9 mouse cellular contexts compared by ENCODE assay signal in genomic region chr6:54565665-54566545, GRCm38 (mm10). TPM values are rescaled to one million over a fixed set of nuclear protein-coding genes. Genes with fewer than 3 reads are reported as not detected.
DNase-seq lines count a peak whose midpoint lies in the region; ATAC-seq and TF ChIP-seq lines count a peak whose summit lies in the region.
"Had no signal": no experiment of that assay in that cellular context is flagged by ENCODE, and none has a peak within 500 bp of the region (broad histone marks: within the 10 kb centered on the region; RNA-seq: fewer than 3 reads in every experiment).

Scrn1 (minus strand) TSS chr6:54566489.

- H3K36me3 ChIP-seq in embryonic facial prominence, embryonic 15.5 days, result no peaks in the 10 kb centered on the region
- no peaks in the 10 kb centered on the region for H3K36me3 ChIP-seq in heart, embryonic 10.5 days
- H3K36me3 ChIP-seq in kidney, embryonic 16.5 days (ENCODE audit: insufficient read depth, low read length), result no peaks in the 10 kb centered on the region
- no peaks in the 10 kb centered on the region for H3K36me3 ChIP-seq in limb, embryonic 14.5 days (ENCODE audit: control insufficient read depth, insufficient read depth, low read length)
- no peaks in the 10 kb centered on the region for H3K36me3 ChIP-seq in midbrain, embryonic 16.5 days (ENCODE audit: control insufficient read depth, insufficient read depth, low read length)
- H3K36me3 ChIP-seq: G1E had no signal

- H3K9ac ChIP-seq in embryonic facial prominence, embryonic 15.5 days, result peak within 1 kb of the TSS; percentile 42
- peak within 1 kb of the TSS; percentile 58 for H3K9ac ChIP-seq in kidney, embryonic 16.5 days (replicated peaks; ENCODE audit: low read length)
- peak within 1 kb of the TSS; percentile 58 for H3K9ac ChIP-seq in limb, embryonic 14.5 days (ENCODE audit: low read depth, low read length, severe bottlenecking)
- peak within 1 kb of the TSS; percentile 93 for H3K9ac ChIP-seq in midbrain, embryonic 16.5 days (ENCODE audit: low read depth, low read length)

- no peaks in the 10 kb centered on the region for H3K27me3 ChIP-seq in embryonic facial prominence, embryonic 15.5 days
- peaks cover 37% of the 10 kb centered on the region for H3K27me3 ChIP-seq in heart, embryonic 10.5 days (ENCODE audit: insufficient read depth, poor library complexity, severe bottlenecking)
- H3K27me3 ChIP-seq in kidney, embryonic 16.5 days (ENCODE audit: insufficient read depth, low read length), result peaks cover 2% of the 10 kb centered on the region; the same call in 1 of the 2 replicates
- H3K27me3 ChIP-seq in limb, embryonic 14.5 days (ENCODE audit: control insufficient read depth, insufficient read depth, low read length), result no peaks in the 10 kb centered on the region
- H3K27me3 ChIP-seq in midbrain, embryonic 16.5 days (ENCODE audit: control insufficient read depth, insufficient read depth, low read depth, low read length), result no peaks in the 10 kb centered on the region

- under 1% methylated on average over 60 of the region's 60 CpGs for WGBS in embryonic facial prominence, embryonic 15.5 days
- under 1% methylated on average over 60 of the region's 60 CpGs for WGBS in heart, embryonic 10.5 days
- WGBS in kidney, embryonic 16.5 days, result 1% methylated on average over 60 of the region's 60 CpGs
- WGBS in limb, embryonic 14.5 days, result 1% methylated on average over 56 of the region's 60 CpGs
- under 1% methylated on average over 59 of the region's 60 CpGs for WGBS in midbrain, embryonic 16.5 days

- TF ChIP-seq CTCF in bone marrow macrophage, adult 2 months (IDR thresholded peaks at IDR 0.05; ENCODE audit: low read depth, low read length), result no peak

- H3K9me3 ChIP-seq in embryonic facial prominence, embryonic 15.5 days (replicated peaks), result no peaks in the 10 kb centered on the region
- H3K9me3 ChIP-seq in heart, embryonic 10.5 days, result no peaks in the 10 kb centered on the region
- H3K9me3 ChIP-seq in kidney, embryonic 16.5 days (ENCODE audit: low read length), result no peaks in the 10 kb centered on the region
- no peaks in the 10 kb centered on the region for H3K9me3 ChIP-seq in limb, embryonic 14.5 days (ENCODE audit: control insufficient read depth, low read length)
- no peaks in the 10 kb centered on the region for H3K9me3 ChIP-seq in midbrain, embryonic 16.5 days (replicated peaks; ENCODE audit: control insufficient read depth, low read length, poor library complexity, severe bottlenecking)
- H3K9me3 ChIP-seq: G1E had no signal

- H3K27ac ChIP-seq in bone marrow macrophage, adult 2 months (ENCODE audit: insufficient read depth, low read depth, low read length), result no peak within 1 kb of the TSS
- H3K27ac ChIP-seq in embryonic facial prominence, embryonic 15.5 days (replicated peaks), result peak within 1 kb of the TSS; percentile 60
- peak within 1 kb of the TSS; percentile 63 for H3K27ac ChIP-seq in heart, embryonic 10.5 days
- H3K27ac ChIP-seq in kidney, embryonic 16.5 days (ENCODE audit: low read length), result no peak within 1 kb of the TSS
- 0 out of 2 replicates have a peak within 1 kb of the TSS, but pooled peaks have one; percentile 13 for H3K27ac ChIP-seq in limb, embryonic 14.5 days (replicated peaks; ENCODE audit: low read depth, low read length)
- H3K27ac ChIP-seq in midbrain, embryonic 16.5 days (ENCODE audit: low read length), result peak within 1 kb of the TSS; percentile 94

- peak; percentile 88 for ATAC-seq in embryonic facial prominence, embryonic 15.5 days (ENCODE audit: insufficient number of reproducible peaks, low FRiP score, low TSS enrichment, low read depth)
- ATAC-seq in kidney, embryonic 16.5 days (ENCODE audit: low FRiP score, low TSS enrichment), result peak; percentile 88
- ATAC-seq in limb, embryonic 14.5 days (ENCODE audit: low FRiP score, low read depth), result peak; percentile 92
- ATAC-seq in midbrain, embryonic 16.5 days, result peak; percentile 86

- no peak for TF ChIP-seq POLR2A in bone marrow macrophage, adult 2 months (IDR thresholded peaks at IDR 0.05; ENCODE audit: borderline replicate concordance, low read depth, low read length)
- no peak for TF ChIP-seq POLR2A in limb, embryonic 14.5 days (IDR thresholded peaks at IDR 0.05; ENCODE audit: borderline replicate concordance, extremely low read depth, insufficient read depth, insufficient read length)

- peak within 1 kb of the TSS; percentile 96 for H3K4me2 ChIP-seq in embryonic facial prominence, embryonic 15.5 days (replicated peaks)
- H3K4me2 ChIP-seq in kidney, embryonic 16.5 days (replicated peaks; ENCODE audit: low read depth, low read length), result peak within 1 kb of the TSS; percentile 94
- peak within 1 kb of the TSS; percentile 91 for H3K4me2 ChIP-seq in limb, embryonic 14.5 days (replicated peaks; ENCODE audit: low read depth, low read length, severe bottlenecking)
- H3K4me2 ChIP-seq in midbrain, embryonic 16.5 days (ENCODE audit: low read length), result peak within 1 kb of the TSS; percentile 80

- DNase-seq in 3T3-L1 (ENCODE audit: low read depth, low spot score), result peak; percentile 61
- DNase-seq in heart, embryonic 10.5 days (ENCODE audit: low spot score), result peak; percentile 82
- DNase-seq in limb, embryonic 14.5 days (ENCODE audit: low spot score), result peak; percentile 82
- DNase-seq in testis, postnatal 14 days (ENCODE audit: low spot score), result peak; percentile 68

- H3K4me3 ChIP-seq in bone marrow macrophage, adult 2 months (ENCODE audit: insufficient read depth, low read length), result peak within 1 kb of the TSS; percentile 55
- peak within 1 kb of the TSS; percentile 57 for H3K4me3 ChIP-seq in embryonic facial prominence, embryonic 15.5 days (replicated peaks)
- H3K4me3 ChIP-seq in heart, embryonic 10.5 days, result peak within 1 kb of the TSS; percentile 73
- H3K4me3 ChIP-seq in kidney, embryonic 16.5 days (ENCODE audit: low read length), result peak within 1 kb of the TSS; percentile 58
- peak within 1 kb of the TSS; percentile 51 for H3K4me3 ChIP-seq in limb, embryonic 14.5 days (replicated peaks; ENCODE audit: low read length)
- H3K4me3 ChIP-seq in midbrain, embryonic 16.5 days (ENCODE audit: low read depth, low read length), result peak within 1 kb of the TSS; percentile 69

- peaks cover 3% of the 10 kb centered on the region; the same call in 1 of the 2 replicates for H3K4me1 ChIP-seq in bone marrow macrophage, adult 2 months (ENCODE audit: control insufficient read depth, insufficient read depth, low read length)
- peaks cover 23% of the 10 kb centered on the region; the same call in 1 of the 2 replicates for H3K4me1 ChIP-seq in embryonic facial prominence, embryonic 15.5 days
- peaks cover 14% of the 10 kb centered on the region for H3K4me1 ChIP-seq in heart, embryonic 10.5 days
- H3K4me1 ChIP-seq in kidney, embryonic 16.5 days (ENCODE audit: insufficient read depth, low read length), result peaks cover 19% of the 10 kb centered on the region
- peaks cover 15% of the 10 kb centered on the region for H3K4me1 ChIP-seq in limb, embryonic 14.5 days (ENCODE audit: control insufficient read depth, insufficient read depth, low read length)
- peaks cover 37% of the 10 kb centered on the region for H3K4me1 ChIP-seq in midbrain, embryonic 16.5 days (ENCODE audit: control insufficient read depth, insufficient read depth, low read length)

RNA-seq across cellular contexts. Expression of gene Scrn1, which starts in this region (rescaled TPM):
- polyA plus RNA-seq in bone marrow macrophage, adult 2 months (2012; ENCODE audit: insufficient read depth, insufficient read length, missing spikeins), result not detected in 2 replicates
- 12.4 and 12.7 TPM in 2 replicates for polyA plus RNA-seq in embryonic facial prominence, embryonic 15.5 days (2015; fragmentation: Nextera tagmentation; extraction: Ambion mirVana)
- polyA plus RNA-seq in heart, embryonic 10.5 days (2016; fragmentation: Nextera tagmentation; extraction: Ambion mirVana), result 10.5 and 12.1 TPM in 2 replicates
- polyA plus RNA-seq in kidney, embryonic 16.5 days (2015; fragmentation: Nextera tagmentation; extraction: Ambion mirVana), result 7.7 and 8.8 TPM in 2 replicates
- polyA plus RNA-seq in limb, embryonic 14.5 days (2012; rRNA removed), result 6.3 and 8.9 TPM in 2 replicates
- polyA plus RNA-seq in limb, embryonic 14.5 days (2014; fragmentation: Nextera tagmentation; extraction: Ambion mirVana), result 8.0 and 9.6 TPM in 2 replicates
- 125 and 130 TPM in 2 replicates for polyA plus RNA-seq in midbrain, embryonic 16.5 days (2015; fragmentation: Nextera tagmentation; extraction: Ambion mirVana)
- polyA plus RNA-seq: G1E had no signal

Comparison
In these comparisons a context has a peak if more than half of its experiments do, and no peak if none do; other contexts are left out.
1. H3K27ac ChIP-seq: peak in embryonic facial prominence, embryonic 15.5 days (single experiment), heart, embryonic 10.5 days (single experiment), limb, embryonic 14.5 days (single experiment) and midbrain, embryonic 16.5 days (single experiment); none in bone marrow macrophage, adult 2 months (single experiment) and kidney, embryonic 16.5 days (single experiment).
2. H3K9ac ChIP-seq: peak in every context shown above with its lines; median percentile 93 in midbrain, embryonic 16.5 days; 58 in kidney, embryonic 16.5 days; 58 in limb, embryonic 14.5 days; 42 in embryonic facial prominence, embryonic 15.5 days.
3. Peak in every context shown above with its lines, with median percentiles within 50 percentile points of each other: DNase-seq, H3K4me3 ChIP-seq, ATAC-seq and H3K4me2 ChIP-seq.